Comparison of ENCODE assay signal across 17 mouse cellular contexts in the genomic region with DNA sequence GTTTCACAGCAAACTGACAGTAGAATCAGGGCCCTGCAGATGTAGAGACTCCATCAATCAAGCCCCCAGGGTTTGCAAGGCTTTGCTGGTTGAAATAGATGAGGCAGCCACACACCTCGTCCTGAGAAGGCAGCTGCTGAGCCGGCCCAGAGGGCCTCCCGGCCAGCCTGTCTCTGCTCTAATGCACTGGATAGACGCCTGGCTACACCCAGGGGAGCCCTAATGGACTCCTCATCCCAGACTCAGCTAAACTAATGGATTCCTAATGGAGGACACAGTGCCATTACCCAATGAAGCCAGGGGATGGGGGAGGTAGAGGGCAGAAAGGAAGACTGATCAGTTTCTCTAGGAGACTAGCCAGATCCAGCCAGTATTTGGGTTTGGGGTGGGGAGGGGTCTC. TPM values are rescaled to one million over a fixed set of nuclear protein-coding genes. Genes with fewer than 3 reads are reported as not detected.
DNase-seq lines count a peak whose midpoint lies in the region; ATAC-seq and TF ChIP-seq lines count a peak whose summit lies in the region.
"Had no signal": no experiment of that assay in that cellular context is flagged by ENCODE, and none has a peak within 500 bp of the region (broad histone marks: within the 10 kb centered on the region; RNA-seq: fewer than 3 reads in every experiment).

No protein-coding gene starts in this region.

- no peak overlapping the region for H3K27ac ChIP-seq in stomach, embryonic 14.5 days (ENCODE audit: low read length)
- H3K27ac ChIP-seq in stomach, postnatal 0 days (replicated peaks) = no peak overlapping the region
- H3K27ac ChIP-seq: forebrain, embryonic 10.5 days; kidney, postnatal 0 days had no signal

- H3K9ac ChIP-seq in stomach, embryonic 14.5 days (replicated peaks; ENCODE audit: low read depth, low read length) = no peak overlapping the region
- H3K9ac ChIP-seq in stomach, postnatal 0 days (ENCODE audit: low read length) = no peak overlapping the region

- no peak for DNase-seq in stomach, postnatal 0 days (ENCODE audit: low spot score)
- DNase-seq in gastrocnemius, postnatal 25 days = peak; percentile 56
- peak; percentile 68 for DNase-seq in mesoderm, embryonic 11.5 days (ENCODE audit: low read depth, low spot score)
- no peak for DNase-seq in urinary bladder, postnatal 36 days (ENCODE audit: low spot score in 2 of 2)
- DNase-seq in left cerebral cortex, postnatal 10 days (ENCODE audit: extremely low spot score in 1 of 2, low spot score in 2 of 2) = no peak
- DNase-seq in cerebellum, adult 11 months = no peak
- no peak for DNase-seq in frontal cortex, postnatal 10 days (ENCODE audit: low spot score in 2 of 2)
- DNase-seq: cerebellum, postnatal 14 days; thymus, postnatal 4 days had no signal

- no peaks in the 10 kb centered on the region for H3K27me3 ChIP-seq in stomach, embryonic 14.5 days (ENCODE audit: control insufficient read depth, insufficient read depth, low read length)
- no peaks in the 10 kb centered on the region for H3K27me3 ChIP-seq in stomach, postnatal 0 days (ENCODE audit: control insufficient read depth, insufficient read depth, low read length)

- no peaks in the 10 kb centered on the region for H3K4me1 ChIP-seq in stomach, embryonic 14.5 days (ENCODE audit: control insufficient read depth, insufficient read depth, low read length)
- no peaks in the 10 kb centered on the region for H3K4me1 ChIP-seq in stomach, postnatal 0 days (replicated peaks; ENCODE audit: control insufficient read depth, insufficient read depth)
- H3K4me1 ChIP-seq: forebrain, embryonic 10.5 days had no signal

- no peak overlapping the region for H3K4me2 ChIP-seq in stomach, embryonic 14.5 days (replicated peaks; ENCODE audit: low read depth, low read length)
- H3K4me2 ChIP-seq in stomach, postnatal 0 days (replicated peaks; ENCODE audit: low read depth) = no peak overlapping the region

- no peaks in the 10 kb centered on the region for H3K36me3 ChIP-seq in stomach, embryonic 14.5 days (ENCODE audit: control insufficient read depth, insufficient read depth, low read length)
- H3K36me3 ChIP-seq in stomach, postnatal 0 days (ENCODE audit: control insufficient read depth, insufficient read depth, low read length) = no peaks in the 10 kb centered on the region
- H3K36me3 ChIP-seq: forebrain, embryonic 10.5 days had no signal

- H3K9me3 ChIP-seq in stomach, embryonic 14.5 days (ENCODE audit: control insufficient read depth, low read depth, low read length) = no peaks in the 10 kb centered on the region
- no peaks in the 10 kb centered on the region for H3K9me3 ChIP-seq in stomach, postnatal 0 days (ENCODE audit: control insufficient read depth, low read length)
- H3K9me3 ChIP-seq: forebrain, embryonic 10.5 days; megakaryocyte, embryonic 14.5 days had no signal

- TF ChIP-seq CTCF in stomach, postnatal 0 days (IDR thresholded peaks at IDR 0.05; ENCODE audit: low read depth) = no peak

- ATAC-seq in stomach, embryonic 14.5 days (ENCODE audit: insufficient number of reproducible peaks, insufficient read depth, low FRiP score, low read depth) = peak; percentile 53; the same call in 1 of the 2 replicates
- ATAC-seq in stomach, postnatal 0 days (ENCODE audit: low FRiP score, low TSS enrichment) = no peak; the same call in 1 of the 2 replicates

- no peak overlapping the region for H3K4me3 ChIP-seq in stomach, embryonic 14.5 days (ENCODE audit: low read depth, low read length)
- H3K4me3 ChIP-seq in stomach, postnatal 0 days (ENCODE audit: low read depth, low read length) = no peak overlapping the region
- H3K4me3 ChIP-seq: forebrain, embryonic 10.5 days; megakaryocyte, embryonic 14.5 days had no signal

- 23% methylated on average over 4 of the region's 4 CpGs for WGBS in stomach, embryonic 14.5 days
- 34% methylated on average over 4 of the region's 4 CpGs for WGBS in stomach, postnatal 0 days

- intact Hi-C loops in left cerebral cortex, postnatal 10 days (cut with DNase I) = no loop called here

- no peak for TF ChIP-seq EP300 in stomach, postnatal 0 days (optimal IDR thresholded peaks at IDR 0.05)

RNA-seq across cellular contexts. Expression of gene Ccl26, which starts 6.3 kb away (rescaled TPM):
- not detected in 2 replicates for polyA plus RNA-seq in stomach, embryonic 14.5 days (2014; fragmentation: Nextera tagmentation; extraction: Ambion mirVana)
- polyA plus RNA-seq in stomach, postnatal 0 days (2015; fragmentation: Nextera tagmentation; extraction: Ambion mirVana) = not detected in 2 replicates
- not detected for total RNA-seq in gastrocnemius, postnatal 25 days (2021)
- total RNA-seq in left cerebral cortex, postnatal 10 days (2021) = not detected
- total RNA-seq: adrenal gland, postnatal 4 days; granulocyte monocyte progenitor cell, adult 5-6 weeks; hematopoietic stem cell, adult 5-6 weeks had no signal
- polyA plus RNA-seq: forebrain, embryonic 10.5 days; kidney, postnatal 0 days; liver, embryonic 16.5 days had no signal

RNA-seq across cellular contexts. Expression of gene Hip1, which starts 12.1 kb away (rescaled TPM):
- 41.0 and 46.9 TPM in 2 replicates for polyA plus RNA-seq in stomach, embryonic 14.5 days (2014; fragmentation: Nextera tagmentation; extraction: Ambion mirVana)
- 4.9 and 7.3 TPM in 2 replicates for polyA plus RNA-seq in stomach, postnatal 0 days (2015; fragmentation: Nextera tagmentation; extraction: Ambion mirVana)
- 10 to 100 TPM; 24.6 to 28.7 TPM for total RNA-seq in gastrocnemius, postnatal 25 days (2021)
- 10 to 100 TPM; 80.5 to 85.2 TPM for total RNA-seq in left cerebral cortex, postnatal 10 days (2021)

RNA-seq across cellular contexts. Expression of gene Ccl24, which starts 15.8 kb away (rescaled TPM):
- 1.9 and 3.6 TPM in 2 replicates for polyA plus RNA-seq in stomach, embryonic 14.5 days (2014; fragmentation: Nextera tagmentation; extraction: Ambion mirVana)
- 1.7 and 2.8 TPM in 2 replicates for polyA plus RNA-seq in stomach, postnatal 0 days (2015; fragmentation: Nextera tagmentation; extraction: Ambion mirVana)
- 1 to 10 TPM in 1 of 2 experiments, under 1 TPM in 1; 0.61 to 1.1 TPM for total RNA-seq in gastrocnemius, postnatal 25 days (2021)
- under 1 TPM in 1 of 2 experiments, not detected in 1; 0.28 TPM for total RNA-seq in left cerebral cortex, postnatal 10 days (2021)
- total RNA-seq: hematopoietic stem cell, adult 5-6 weeks had no signal

Comparison
In these comparisons a context has a peak if more than half of its experiments do, and no peak if none do; other contexts are left out.
1. DNase-seq: peak in gastrocnemius, postnatal 25 days (single experiment) and mesoderm, embryonic 11.5 days (single experiment); none in stomach, postnatal 0 days (single experiment), urinary bladder, postnatal 36 days (0 of 2), left cerebral cortex, postnatal 10 days (0 of 2), cerebellum, adult 11 months (single experiment) and frontal cortex, postnatal 10 days (0 of 2).